Mouse (Mus musculus) embryonic facial prominence, embryonic 11.5 days (tissue): ENCODE data around the gene Top2a. TPM values are rescaled to one million over a fixed set of nuclear protein-coding genes. Genes with fewer than 3 reads are reported as not detected.

ENCODE experiments used
- ATAC-seq: fragments of 200-750 bp; cut with Nextera tagmentation; replicated peaks from 2 replicates; pipeline ENCODE4 v1.8.0; 2017; ENCODE audit warnings: low read depth; ENCODE audit not compliant: insufficient number of reproducible peaks, low FRiP score, low TSS enrichment
- DNase-seq: peaks from one replicate; pipeline ENCODE4 v3.0.0-alpha.2; 2015; ENCODE audit warnings: low spot score
- H3K27ac ChIP-seq: fragments of 300-500 bp; sonication (generic); replicated peaks from 2 replicates; pipeline ENCODE4 v1.5.1; 2014; ENCODE audit warnings: mild to moderate bottlenecking, low read depth, low read length, control low read depth
- H3K27me3 ChIP-seq: fragments of 300-500 bp; sonication (generic); 2 replicates; pipeline ENCODE4 v1.6.1; 2014; ENCODE audit warnings: mild to moderate bottlenecking, low read length, moderate library complexity, mixed read lengths; ENCODE audit not compliant: control insufficient read depth, insufficient read depth
- H3K36me3 ChIP-seq: fragments of 300-500 bp; sonication (generic); replicated peaks from 2 replicates; pipeline ENCODE4 v1.6.1; 2014; ENCODE audit warnings: low read depth, mild to moderate bottlenecking, low read length, moderate library complexity, mixed read lengths; ENCODE audit not compliant: control insufficient read depth, insufficient read depth
- H3K4me1 ChIP-seq: fragments of 300-500 bp; sonication (generic); 2 replicates; pipeline ENCODE4 v1.6.1; 2014; ENCODE audit warnings: low read length, mixed read lengths; ENCODE audit not compliant: control insufficient read depth, insufficient read depth
- H3K4me2 ChIP-seq: fragments of 300-500 bp; sonication (generic); 2 replicates; pipeline ENCODE4 v1.6.1; 2014; ENCODE audit warnings: low read depth, mild to moderate bottlenecking, control low read depth, low read length, moderate library complexity
- H3K4me3 ChIP-seq: fragments of 300-500 bp; sonication (generic); 2 replicates; pipeline ENCODE4 v1.5.1; 2014; ENCODE audit warnings: low read depth, low read length, control low read depth
- H3K9ac ChIP-seq: fragments of 300-500 bp; sonication (generic); replicated peaks from 2 replicates; pipeline ENCODE4 v1.6.1; 2014; ENCODE audit warnings: mild to moderate bottlenecking, control low read depth, low read length
- H3K9me3 ChIP-seq: fragments of 300-500 bp; sonication (generic); replicated peaks from 2 replicates; pipeline ENCODE4 v1.6.1; 2016; ENCODE audit warnings: mild to moderate bottlenecking, low read length, inconsistent platforms, mixed read lengths; ENCODE audit not compliant: control insufficient read depth
- WGBS: fragments of 180-500 bp; shearing (Covaris S2); extraction: QIAGEN DNeasy Blood & Tissue Kit; methylation state at CpG from one replicate; pipeline ENCODE4 v1.1.7; 2014; 5-methylcytosine and 5-hydroxymethylcytosine counted together
- polyA plus RNA-seq: library from polyadenylated mRNA; unstranded; fragments of >200 nt; fragmentation: Nextera tagmentation; extraction: Ambion mirVana; gene quantifications from 2 replicates; pipeline ENCODE4 v1.2.1, GENCODE M21; 2014

The Top2a gene
- polyA plus RNA-seq, 1 experiment from 2014 or later, result 439 TPM

DNA sequence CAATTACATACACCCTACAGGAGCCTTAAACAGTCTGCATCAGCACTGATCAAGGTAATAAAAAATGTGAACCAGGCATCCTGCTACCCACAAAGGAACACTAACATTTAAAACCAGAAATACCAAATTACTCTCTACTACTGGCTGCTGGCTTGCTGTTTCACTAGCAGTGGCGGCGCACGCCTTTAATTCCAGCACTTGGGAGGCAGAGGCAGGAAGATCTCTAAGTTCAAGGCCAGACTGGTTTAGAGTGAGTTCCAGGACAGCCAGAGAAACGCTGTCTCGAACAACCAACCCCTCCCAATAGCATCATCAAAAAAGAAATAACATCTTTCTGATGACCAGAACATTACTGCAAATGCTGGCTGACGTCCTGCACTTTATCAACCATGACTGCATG is 4.1 kb downstream of the Top2a start:
- Histone ChIP-seq H3K27me3 (no peaks in the 10 kb centered on the region), H3K4me1 (no peaks in the 10 kb centered on the region; the same call in 1 of the 2 replicates), H3K4me2 (no peak overlapping the region), H3K4me3 (no peak overlapping the region), H3K27ac (no peak overlapping the region), H3K9ac (no peak overlapping the region), H3K36me3 (peaks cover 10% of the 10 kb centered on the region), H3K9me3 (no peaks in the 10 kb centered on the region)
- no peak for ATAC-seq
- no peak for DNase-seq
- 97% methylated on average over 6 of the region's 6 CpGs for WGBS

DNA sequence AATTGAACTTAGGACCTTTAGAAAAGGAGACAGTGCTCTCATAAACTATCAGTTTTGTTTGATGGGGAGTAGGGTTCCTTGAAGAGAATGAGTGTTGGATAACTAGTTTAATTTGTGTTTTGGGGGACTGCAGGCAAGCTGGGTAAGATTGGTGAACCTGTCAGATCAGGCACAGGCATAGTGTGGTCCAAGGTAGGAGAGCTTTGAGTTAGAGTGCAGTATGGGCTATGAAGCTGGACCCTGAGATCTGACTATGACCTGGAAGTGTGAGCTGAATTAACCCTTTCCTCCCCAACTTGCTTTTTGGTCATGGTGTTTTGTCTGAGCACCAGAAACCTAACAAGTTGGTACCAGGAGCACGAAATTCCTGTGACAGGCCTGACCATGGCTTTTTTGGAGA is 10.1 kb downstream of the Top2a start:
- Histone ChIP-seq H3K36me3 (peaks cover 18% of the 10 kb centered on the region), H3K27ac (no peak overlapping the region), H3K9me3 (no peaks in the 10 kb centered on the region), H3K4me2 (no peak overlapping the region), H3K4me1 (no peaks in the 10 kb centered on the region), H3K4me3 (no peak overlapping the region), H3K9ac (no peak overlapping the region), H3K27me3 (no peaks in the 10 kb centered on the region)
- WGBS, result 95% methylated on average over 1 of the region's 1 CpGs
- DNase-seq, result no peak
- no peak for ATAC-seq

GRCm38 (mm10) chr11:99010706-99011105 is 13.3 kb downstream of the Top2a start:
- ATAC-seq, result no peak
- H3K4me3 ChIP-seq, result no peak overlapping the region
- 95% methylated on average over 5 of the region's 5 CpGs for WGBS
- peaks cover 28% of the 10 kb centered on the region for H3K36me3 ChIP-seq
- H3K27ac ChIP-seq, result no peak overlapping the region
- no peak overlapping the region for H3K9ac ChIP-seq
- no peak overlapping the region for H3K4me2 ChIP-seq
- no peak for DNase-seq
- no peaks in the 10 kb centered on the region for H3K9me3 ChIP-seq
- H3K4me1 ChIP-seq, result no peaks in the 10 kb centered on the region
- no peaks in the 10 kb centered on the region for H3K27me3 ChIP-seq

GRCm38 (mm10) chr11:99010124-99010523 is 13.9 kb downstream of the Top2a start:
- H3K4me1 ChIP-seq, result no peaks in the 10 kb centered on the region
- no peaks in the 10 kb centered on the region for H3K9me3 ChIP-seq
- no peak overlapping the region for H3K4me3 ChIP-seq
- DNase-seq (no peak), ATAC-seq (no peak)
- H3K9ac ChIP-seq, result no peak overlapping the region
- 90% methylated on average over 4 of the region's 4 CpGs for WGBS
- peaks cover 31% of the 10 kb centered on the region for H3K36me3 ChIP-seq
- no peak overlapping the region for H3K4me2 ChIP-seq
- no peak overlapping the region for H3K27ac ChIP-seq
- H3K27me3 ChIP-seq, result no peaks in the 10 kb centered on the region

GRCm38 (mm10) chr11:99006788-99007187 is 17.2 kb downstream of the Top2a start:
- ATAC-seq (no peak), DNase-seq (no peak)
- H3K4me1 ChIP-seq, result no peaks in the 10 kb centered on the region
- no peak overlapping the region for H3K27ac ChIP-seq
- no peak overlapping the region for H3K4me3 ChIP-seq
- 96% methylated on average over 9 of the region's 9 CpGs for WGBS
- H3K4me2 ChIP-seq, result no peak overlapping the region
- peaks cover 37% of the 10 kb centered on the region for H3K36me3 ChIP-seq
- no peak overlapping the region for H3K9ac ChIP-seq
- H3K9me3 ChIP-seq, result no peaks in the 10 kb centered on the region
- H3K27me3 ChIP-seq, result no peaks in the 10 kb centered on the region

DNA sequence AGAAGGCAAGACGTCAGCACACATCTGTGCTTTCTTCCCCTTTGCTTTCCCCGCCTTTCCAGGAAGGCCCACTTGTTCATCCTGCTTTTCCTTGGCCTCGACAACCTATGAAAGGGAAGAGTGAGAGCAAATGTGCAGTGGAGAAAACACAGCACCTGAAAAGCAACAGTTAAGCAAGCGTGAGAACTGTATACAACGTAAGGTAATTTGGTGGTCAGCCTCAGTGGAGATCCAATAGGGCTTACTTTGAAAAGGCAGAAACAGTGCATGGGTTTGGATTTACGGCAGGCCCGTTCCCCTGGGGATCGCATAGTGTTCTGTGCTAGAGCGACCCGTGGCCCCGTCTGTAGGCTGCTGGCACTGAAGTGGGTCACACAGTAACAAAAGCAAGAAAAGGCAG is 24.7 kb downstream of the Top2a start:
- H3K9ac ChIP-seq, result no peak overlapping the region
- H3K4me2 ChIP-seq, result no peak overlapping the region
- no peaks in the 10 kb centered on the region for H3K9me3 ChIP-seq
- H3K27me3 ChIP-seq, result no peaks in the 10 kb centered on the region
- no peak overlapping the region for H3K4me3 ChIP-seq
- H3K36me3 ChIP-seq, result peaks cover 57% of the 10 kb centered on the region
- DNase-seq (no peak), ATAC-seq (no peak)
- no peak overlapping the region for H3K27ac ChIP-seq
- H3K4me1 ChIP-seq, result no peaks in the 10 kb centered on the region
- WGBS, result 88% methylated on average over 11 of the region's 11 CpGs

DNA sequence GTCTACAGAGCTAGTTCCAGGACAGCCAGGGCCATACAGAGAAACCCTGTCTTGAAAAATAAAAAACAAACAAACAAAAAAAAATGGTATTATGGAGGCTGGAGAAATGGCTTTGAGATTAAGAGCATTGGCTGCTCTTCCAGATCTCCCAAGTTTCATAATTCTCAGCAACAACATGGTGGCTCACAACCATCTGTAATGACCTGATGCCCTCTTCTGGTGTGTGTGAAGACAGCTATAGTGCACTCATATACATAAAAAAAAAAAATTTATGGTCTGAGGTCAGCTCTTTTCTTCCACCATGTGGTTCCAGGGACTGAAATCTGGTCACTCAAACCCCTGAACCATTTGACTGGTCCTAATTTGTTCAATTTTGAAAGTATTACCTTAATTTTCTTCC is 25.2 kb downstream of the Top2a start:
- no peak overlapping the region for H3K27ac ChIP-seq
- no peaks in the 10 kb centered on the region for H3K9me3 ChIP-seq
- no peaks in the 10 kb centered on the region for H3K4me1 ChIP-seq
- no peak for ATAC-seq
- H3K27me3 ChIP-seq, result no peaks in the 10 kb centered on the region
- peaks cover 58% of the 10 kb centered on the region for H3K36me3 ChIP-seq
- DNase-seq, result no peak
- H3K4me2 ChIP-seq, result no peak overlapping the region
- H3K4me3 ChIP-seq, result no peak overlapping the region
- no peak overlapping the region for H3K9ac ChIP-seq

DNA sequence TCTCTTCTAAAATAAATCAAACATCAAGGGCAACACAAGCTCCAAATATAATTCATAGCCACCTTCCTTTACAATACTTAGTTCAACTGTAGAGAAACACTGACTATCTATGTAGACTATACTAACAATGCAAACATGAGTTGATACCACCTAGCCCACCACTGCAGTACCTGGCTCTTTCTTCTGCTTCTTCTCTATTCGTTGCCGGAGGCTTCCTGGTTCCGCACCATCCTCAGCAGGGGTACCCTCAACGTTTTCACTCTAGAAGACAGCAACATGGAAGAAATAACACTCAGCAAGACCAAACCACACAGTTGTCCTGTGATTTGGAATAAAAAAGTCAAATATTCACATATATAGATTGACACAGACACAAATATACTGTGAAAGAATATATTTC is 26.3 kb downstream of the Top2a start:
- no peak overlapping the region for H3K9ac ChIP-seq
- DNase-seq (no peak), ATAC-seq (no peak)
- H3K27ac ChIP-seq, result no peak overlapping the region
- no peak overlapping the region for H3K4me2 ChIP-seq
- no peaks in the 10 kb centered on the region for H3K4me1 ChIP-seq
- H3K9me3 ChIP-seq, result no peaks in the 10 kb centered on the region
- H3K4me3 ChIP-seq, result no peak overlapping the region
- H3K36me3 ChIP-seq, result peaks cover 56% of the 10 kb centered on the region
- WGBS, result 94% methylated on average over 4 of the region's 4 CpGs
- H3K27me3 ChIP-seq, result no peaks in the 10 kb centered on the region
